Mouse (Mus musculus) splenic B cell, adult 2 months (primary cell): Measurements from ENCODE around the gene Foxn3.

ENCODE experiments used
- DNase-seq: peaks from one replicate; pipeline ENCODE4 v3.0.0-alpha.2; 2011; ENCODE audit warnings: low read depth, low spot score
- H3K27me3 ChIP-seq: 2 replicates; pipeline ENCODE4 v1.6.1; 2012; ENCODE audit warnings: mild to moderate bottlenecking, low read length, moderate library complexity, mixed read lengths; ENCODE audit not compliant: control insufficient read depth, poor library complexity, insufficient read depth, severe bottlenecking
- H3K36me3 ChIP-seq: 2 replicates; pipeline ENCODE4 v1.6.1; 2012; ENCODE audit warnings: mild to moderate bottlenecking, low read length, moderate library complexity, mixed read lengths; ENCODE audit not compliant: control insufficient read depth, poor library complexity, insufficient read depth, severe bottlenecking

Foxn3 gene

GRCm38 (mm10) chr12:99153664-99154063, 409.7 kb downstream of the Foxn3 start:
- Histone ChIP-seq H3K27me3 (no peaks in the 10 kb centered on the region), H3K36me3 (no peaks in the 10 kb centered on the region)
- DNase-seq = no peak

- Histone ChIP-seq H3K27me3 (no peaks in the 10 kb centered on the region), H3K36me3 (no peaks in the 10 kb centered on the region)
- DNase-seq = peak; percentile 72
Observed at GRCm38 (mm10) chr12:99150126-99150525, 413.3 kb downstream of the Foxn3 start.

DNA sequence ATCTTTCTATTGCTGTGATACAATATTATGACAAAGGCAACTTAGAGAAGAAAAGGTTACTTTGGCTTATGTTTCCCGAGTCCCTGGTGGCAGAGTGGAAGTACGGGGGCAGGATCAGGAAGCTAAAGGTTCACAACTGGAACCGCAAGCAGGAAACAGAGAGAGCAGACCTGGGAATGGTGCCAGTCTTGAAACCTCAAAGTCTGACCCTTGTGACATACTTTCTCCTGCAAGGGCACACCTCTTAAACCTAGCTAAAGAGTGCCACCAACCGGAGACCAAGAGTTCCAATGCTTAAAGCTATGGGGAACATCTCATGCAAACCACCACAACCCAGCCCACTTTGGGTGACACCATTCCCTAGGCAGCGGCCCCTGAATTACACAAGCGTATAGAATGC, 414.2 kb downstream of the Foxn3 start:
- DNase-seq = no peak
- Histone ChIP-seq H3K27me3 (no peaks in the 10 kb centered on the region), H3K36me3 (no peaks in the 10 kb centered on the region)
